Mouse (Mus musculus) testis, adult 2 months (tissue): ENCODE data around the gene Notch1. TPM values are rescaled to one million over a fixed set of nuclear protein-coding genes. Genes with fewer than 3 reads are reported as not detected.

Source experiments
- H3K27ac ChIP-seq: fragments of 200-500 bp; 2 replicates; pipeline ENCODE4 v1.5.1; 2012; ENCODE audit warnings: low read depth, low read length; ENCODE audit not compliant: control insufficient read depth, insufficient read depth
- H3K27me3 ChIP-seq: fragments of 200-500 bp; 2 replicates; pipeline ENCODE4 v1.6.1; 2012; ENCODE audit warnings: mild to moderate bottlenecking, low read length, moderate library complexity; ENCODE audit not compliant: control insufficient read depth, insufficient read depth
- H3K36me3 ChIP-seq: fragments of 200-500 bp; 2 replicates; pipeline ENCODE4 v1.6.1; 2012; ENCODE audit warnings: mild to moderate bottlenecking, low read length; ENCODE audit not compliant: control insufficient read depth, insufficient read depth
- H3K4me1 ChIP-seq: fragments of 200-500 bp; 2 replicates; pipeline ENCODE4 v1.6.1; 2012; ENCODE audit warnings: low read length; ENCODE audit not compliant: control insufficient read depth, insufficient read depth
- H3K4me3 ChIP-seq: fragments of 200-500 bp; 2 replicates; pipeline ENCODE4 v1.5.1; 2012; ENCODE audit warnings: low read depth, mild to moderate bottlenecking, low read length, moderate library complexity, mixed read lengths; ENCODE audit not compliant: control insufficient read depth
- CTCF ChIP-seq: fragments of 200-500 bp; IDR thresholded peaks from 2 replicates; pipeline ENCODE4 v1.5.1; 2012; ENCODE audit warnings: low read depth, mild to moderate bottlenecking, inconsistent platforms, low read length, moderate library complexity; ENCODE audit not compliant: control insufficient read depth, insufficient read depth, insufficient replicate concordance
- POLR2A ChIP-seq: fragments of 200-500 bp; IDR thresholded peaks from 2 replicates; pipeline ENCODE4 v1.6.1; 2012; ENCODE audit warnings: low read depth, mild to moderate bottlenecking, inconsistent platforms, low read length, moderate library complexity; ENCODE audit not compliant: control insufficient read depth
- polyA plus RNA-seq: library from polyadenylated mRNA; depleted of rRNA; stranded (reverse); fragments of >200 nt; gene quantifications from 2 replicates; pipeline ENCODE4 v1.2.3, GENCODE M21; 2012

Gene Notch1
- polyA plus RNA-seq, 1 experiment, result 3.0 TPM

- Histone ChIP-seq H3K27me3 (no peaks in the 10 kb centered on the region), H3K4me3 (no peak overlapping the region), H3K4me1 (no peaks in the 10 kb centered on the region), H3K36me3 (no peaks in the 10 kb centered on the region), H3K27ac (no peak overlapping the region)
- TF ChIP-seq CTCF (no peak), POLR2A (no peak)
Measured at GRCm38 (mm10) chr2:26470967-26471366, 45.5 kb downstream of the Notch1 start.

DNA sequence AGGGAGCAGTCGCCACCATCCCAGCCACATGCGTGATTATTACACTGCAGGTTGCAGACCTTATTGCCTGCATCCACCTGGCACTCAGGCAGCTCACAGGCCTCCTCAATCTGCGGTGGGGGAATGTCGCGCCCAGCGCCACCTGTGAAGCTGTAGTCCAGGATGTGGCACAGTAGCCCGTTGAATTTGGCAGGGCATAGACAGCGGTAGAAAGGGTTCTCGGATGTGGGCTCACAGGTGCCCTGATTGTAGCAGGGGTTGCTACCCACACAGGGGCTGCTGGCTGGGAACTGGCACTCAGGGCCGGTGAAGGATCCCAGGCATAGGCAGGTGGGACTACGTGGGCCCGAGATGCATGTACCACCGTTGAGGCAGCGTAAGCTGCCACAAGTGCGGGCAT, 48.1 kb downstream of the Notch1 start:
- Histone ChIP-seq H3K4me3 (no peak overlapping the region), H3K36me3 (no peaks in the 10 kb centered on the region), H3K27me3 (no peaks in the 10 kb centered on the region), H3K27ac (no peak overlapping the region), H3K4me1 (no peaks in the 10 kb centered on the region)
- TF ChIP-seq POLR2A (no peak), CTCF (no peak)

GRCm38 (mm10) chr2:26463412-26463811, 53.1 kb downstream of the Notch1 start:
- H3K4me1 ChIP-seq, result peaks cover 10% of the 10 kb centered on the region
- no peaks in the 10 kb centered on the region for H3K36me3 ChIP-seq
- TF ChIP-seq POLR2A, result no peak
- TF ChIP-seq CTCF, result no peak
- H3K27me3 ChIP-seq, result no peaks in the 10 kb centered on the region
- H3K27ac ChIP-seq, result no peak overlapping the region
- no peak overlapping the region for H3K4me3 ChIP-seq

GRCm38 (mm10) chr2:26462980-26463379, 53.5 kb downstream of the Notch1 start:
- TF ChIP-seq POLR2A (no peak), CTCF (no peak)
- Histone ChIP-seq H3K4me1 (peaks cover 14% of the 10 kb centered on the region), H3K27me3 (no peaks in the 10 kb centered on the region), H3K4me3 (no peak overlapping the region), H3K36me3 (no peaks in the 10 kb centered on the region; the same call in 1 of the 2 replicates), H3K27ac (no peak overlapping the region)

- Histone ChIP-seq H3K4me3 (no peak overlapping the region), H3K27ac (no peak overlapping the region), H3K27me3 (no peaks in the 10 kb centered on the region), H3K36me3 (no peaks in the 10 kb centered on the region; the same call in 1 of the 2 replicates), H3K4me1 (peaks cover 14% of the 10 kb centered on the region)
- no peak for TF ChIP-seq CTCF
- TF ChIP-seq POLR2A, result no peak
Measured at GRCm38 (mm10) chr2:26461667-26462066, 54.8 kb downstream of the Notch1 start.

DNA sequence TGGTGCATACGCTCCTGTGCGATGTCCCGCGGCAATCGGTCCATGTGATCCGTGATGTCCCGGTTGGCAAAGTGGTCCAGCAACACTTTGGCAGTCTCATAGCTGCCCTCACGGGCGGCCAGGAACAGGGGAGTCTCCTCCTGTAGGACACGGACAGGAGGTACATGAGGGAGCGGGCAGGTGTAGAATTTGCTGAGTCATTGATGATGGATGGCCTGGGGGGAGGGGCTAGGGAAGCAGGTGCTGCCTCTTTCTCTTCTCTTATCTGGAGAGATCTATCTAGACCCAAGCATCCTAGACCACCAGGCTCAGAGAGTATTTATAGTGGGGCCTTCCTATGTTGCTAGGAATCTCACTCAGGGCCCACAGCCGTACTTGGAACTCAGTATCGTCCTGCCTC, 55.6 kb downstream of the Notch1 start:
- Histone ChIP-seq H3K27me3 (no peaks in the 10 kb centered on the region), H3K36me3 (no peaks in the 10 kb centered on the region; the same call in 1 of the 2 replicates), H3K4me3 (no peak overlapping the region), H3K4me1 (peaks cover 14% of the 10 kb centered on the region), H3K27ac (no peak overlapping the region)
- TF ChIP-seq POLR2A (no peak), CTCF (no peak)

GRCm38 (mm10) chr2:26460097-26460646, 56.3 kb downstream of the Notch1 start:
- no peak for TF ChIP-seq CTCF
- Histone ChIP-seq H3K4me3 (no peak overlapping the region), H3K27me3 (no peaks in the 10 kb centered on the region), H3K4me1 (peaks cover 19% of the 10 kb centered on the region), H3K27ac (no peak overlapping the region), H3K36me3 (no peaks in the 10 kb centered on the region; the same call in 1 of the 2 replicates)

DNA sequence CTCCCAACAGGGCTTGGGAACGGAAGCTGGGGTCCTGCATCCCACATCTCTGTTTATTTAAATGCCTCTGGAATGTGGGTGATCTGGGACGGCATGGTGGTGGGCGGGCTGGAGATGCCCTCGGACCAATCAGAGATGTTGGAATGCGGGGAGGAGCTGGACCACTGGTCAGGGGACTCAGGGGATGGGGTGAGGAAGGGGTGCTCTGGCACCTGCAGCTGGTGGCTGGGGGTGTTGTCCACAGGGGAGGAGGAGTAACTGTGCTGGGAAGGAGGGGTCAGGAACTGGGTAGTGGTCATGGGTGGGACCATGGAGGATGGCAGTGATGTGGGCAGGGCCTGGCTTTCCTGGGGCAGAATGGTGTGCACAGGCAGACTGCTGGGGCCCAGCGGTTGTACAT, 57.0 kb downstream of the Notch1 start:
- Histone ChIP-seq H3K27me3 (no peaks in the 10 kb centered on the region), H3K36me3 (no peaks in the 10 kb centered on the region; the same call in 1 of the 2 replicates), H3K4me1 (peaks cover 20% of the 10 kb centered on the region), H3K27ac (no peak overlapping the region), H3K4me3 (no peak overlapping the region)
- no peak for TF ChIP-seq CTCF
- no peak for TF ChIP-seq POLR2A
